In the genomic region with DNA sequence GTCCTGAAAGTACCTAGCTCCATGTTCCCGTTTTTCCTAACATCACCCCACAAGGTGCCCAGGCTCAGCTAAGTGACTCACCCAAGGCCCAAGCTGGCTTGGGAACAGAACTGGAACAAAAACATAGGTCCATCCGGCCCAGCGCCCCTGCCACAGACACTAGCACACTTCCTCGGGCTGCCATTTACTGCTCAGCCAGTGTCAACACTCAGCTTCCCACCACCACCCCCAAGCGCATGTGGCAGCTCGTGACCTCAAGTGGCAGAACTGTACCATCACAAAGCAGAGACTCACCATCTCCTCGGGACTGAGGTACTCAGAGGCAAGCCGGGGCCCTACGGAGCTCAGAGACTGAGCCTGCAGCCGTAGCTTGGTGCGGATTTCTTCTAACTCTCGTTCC, we compare ENCODE assay signal across 18 mouse cellular contexts. TPM values are rescaled to one million over a fixed set of nuclear protein-coding genes. Genes with fewer than 3 reads are reported as not detected.
DNase-seq lines count a peak whose midpoint lies in the region.
"Had no signal": no experiment of that assay in that cellular context is flagged by ENCODE, and none has a peak within 500 bp of the region (broad histone marks: within the 10 kb centered on the region; RNA-seq: fewer than 3 reads in every experiment).

No protein-coding gene starts in this region.

- no peaks in the 10 kb centered on the region for H3K27me3 ChIP-seq in heart, embryonic 10.5 days (ENCODE audit: insufficient read depth, poor library complexity, severe bottlenecking)
- H3K27me3 ChIP-seq: CH12.LX, Patski had no signal

- WGBS in heart, embryonic 10.5 days: 90% methylated on average over 12 of the region's 12 CpGs

- no peak overlapping the region for H3K27ac ChIP-seq in heart, embryonic 10.5 days

- no peaks in the 10 kb centered on the region for H3K9me3 ChIP-seq in heart, embryonic 10.5 days
- H3K9me3 ChIP-seq: G1E had no signal

- peaks cover 77% of the 10 kb centered on the region for H3K36me3 ChIP-seq in heart, embryonic 10.5 days

- peak; percentile 90 for DNase-seq in heart, adult 11 months
- DNase-seq in heart, embryonic 10.5 days (ENCODE audit: low spot score): no peak
- DNase-seq: adrenal gland, adult 2 months; adrenal gland, adult 8-10 months; adrenal gland, postnatal 10 days; adrenal gland, postnatal 14 days; adrenal gland, postnatal 25 days; adrenal gland, postnatal 36 days; B cell, adult 2 months; cerebellum, adult 11 months; cerebellum, adult 11-12 months; cerebellum, adult 18-20 months; cerebellum, adult 2 months had no signal

- H3K4me3 ChIP-seq in heart, embryonic 10.5 days: no peak overlapping the region

- H3K4me1 ChIP-seq in heart, embryonic 10.5 days: peaks cover 19% of the 10 kb centered on the region

RNA-seq across cellular contexts. Expression of gene Sart1, which starts 5.2 kb away (rescaled TPM):
- 52.7 and 88.8 TPM in 2 replicates for polyA plus RNA-seq in heart, embryonic 10.5 days (2016; fragmentation: Nextera tagmentation; extraction: Ambion mirVana)

RNA-seq across cellular contexts. Expression of gene Banf1, which starts 16.4 kb away (rescaled TPM):
- 533 and 575 TPM in 2 replicates for polyA plus RNA-seq in heart, embryonic 10.5 days (2016; fragmentation: Nextera tagmentation; extraction: Ambion mirVana)

RNA-seq across cellular contexts. Expression of gene Eif1ad, which starts 16.8 kb away (rescaled TPM):
- polyA plus RNA-seq in heart, embryonic 10.5 days (2016; fragmentation: Nextera tagmentation; extraction: Ambion mirVana): 58.0 and 72.6 TPM in 2 replicates

RNA-seq across cellular contexts. Expression of gene Tsga10ip, which starts 19.0 kb away (rescaled TPM):
- polyA plus RNA-seq in heart, embryonic 10.5 days (2016; fragmentation: Nextera tagmentation; extraction: Ambion mirVana): 1.2 and 1.8 TPM in 2 replicates
- polyA plus RNA-seq: activated CD4-positive, CD25-positive, alpha-beta regulatory T cell, adult 4 months; adrenal gland, adult 2 months; CD4-positive, CD25-positive, alpha-beta regulatory T cell, adult 4 months; cerebellum, adult 2 months had no signal

RNA-seq across cellular contexts. Expression of gene Cst6, which starts 34.0 kb away (rescaled TPM):
- polyA plus RNA-seq in heart, embryonic 10.5 days (2016; fragmentation: Nextera tagmentation; extraction: Ambion mirVana): 0.23 TPM in 1 of 2 replicates, not detected in the other
- polyA plus RNA-seq: G1E had no signal
